Mouse (Mus musculus): Measurements from ENCODE around the gene Tceanc. TPM values are rescaled to one million over a fixed set of nuclear protein-coding genes. Genes with fewer than 3 reads are reported as not detected.

Gene Tceanc
- polyA plus RNA-seq, 1 experiment from 2014 or later, result 12.7 TPM

DNA sequence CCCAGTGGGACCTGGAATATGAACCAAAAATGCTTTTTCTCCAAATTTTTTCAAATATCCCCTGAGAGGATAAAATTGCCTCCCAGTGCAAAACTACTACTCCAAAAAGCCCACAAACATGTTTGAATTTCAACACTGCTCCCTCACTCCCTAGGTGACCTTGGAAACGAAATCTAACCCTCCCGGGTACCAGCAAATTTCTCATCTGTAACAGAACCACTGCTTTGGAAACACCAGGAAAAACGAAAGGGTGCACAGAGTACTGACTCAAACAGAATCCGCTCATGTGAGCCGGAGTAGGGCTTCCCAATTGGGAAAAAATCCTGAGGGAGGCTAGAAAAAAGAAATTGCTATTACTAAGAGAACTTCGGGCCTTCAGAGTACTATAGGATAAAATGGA lies 41.0 kb downstream of the Tceanc start:
- no peaks in the 10 kb centered on the region for H3K4me1 ChIP-seq (ENCODE audit: control insufficient read depth, insufficient read depth, low read length)
- H3K36me3 ChIP-seq (ENCODE audit: control insufficient read depth, insufficient read depth, low read length), result no peaks in the 10 kb centered on the region; the same call in 1 of the 2 replicates
- no peak overlapping the region for H3K27ac ChIP-seq (replicated peaks; ENCODE audit: low read depth, low read length)
- DNase-seq (ENCODE audit: low spot score) (no peak), ATAC-seq (ENCODE audit: insufficient number of reproducible peaks, low FRiP score, low TSS enrichment, low read depth) (no peak)
- WGBS, result 82% methylated on average over 6 of the region's 6 CpGs
- H3K27me3 ChIP-seq (ENCODE audit: control insufficient read depth, insufficient read depth, low read length), result 0 out of 2 replicates have a peak, but pooled peaks cover 2% of the 10 kb centered on the region
- H3K4me3 ChIP-seq (ENCODE audit: low read depth, low read length), result no peak overlapping the region
- no peak overlapping the region for H3K9ac ChIP-seq (ENCODE audit: low read length)
- H3K9me3 ChIP-seq (ENCODE audit: control insufficient read depth, low read length), result no peaks in the 10 kb centered on the region
- peak overlapping the region; percentile 15; the same call in 1 of the 2 replicates for H3K4me2 ChIP-seq (ENCODE audit: low read depth, severe bottlenecking)

GRCm38 (mm10) chrX:166472612-166473011 lies 45.8 kb downstream of the Tceanc start:
- no peaks in the 10 kb centered on the region for H3K9me3 ChIP-seq (ENCODE audit: control insufficient read depth, low read length)
- no peak overlapping the region for H3K4me2 ChIP-seq (ENCODE audit: low read depth, severe bottlenecking)
- ATAC-seq (ENCODE audit: insufficient number of reproducible peaks, low FRiP score, low TSS enrichment, low read depth) (no peak), DNase-seq (ENCODE audit: low spot score) (no peak)
- WGBS, result 83% methylated on average over 6 of the region's 6 CpGs
- 0 out of 2 replicates have a peak, but pooled peaks cover 2% of the 10 kb centered on the region for H3K27me3 ChIP-seq (ENCODE audit: control insufficient read depth, insufficient read depth, low read length)
- H3K9ac ChIP-seq (ENCODE audit: low read length), result no peak overlapping the region
- H3K27ac ChIP-seq (replicated peaks; ENCODE audit: low read depth, low read length), result no peak overlapping the region
- no peaks in the 10 kb centered on the region; the same call in 1 of the 2 replicates for H3K36me3 ChIP-seq (ENCODE audit: control insufficient read depth, insufficient read depth, low read length)
- no peak overlapping the region for H3K4me3 ChIP-seq (ENCODE audit: low read depth, low read length)
- H3K4me1 ChIP-seq (ENCODE audit: control insufficient read depth, insufficient read depth, low read length), result no peaks in the 10 kb centered on the region

DNA sequence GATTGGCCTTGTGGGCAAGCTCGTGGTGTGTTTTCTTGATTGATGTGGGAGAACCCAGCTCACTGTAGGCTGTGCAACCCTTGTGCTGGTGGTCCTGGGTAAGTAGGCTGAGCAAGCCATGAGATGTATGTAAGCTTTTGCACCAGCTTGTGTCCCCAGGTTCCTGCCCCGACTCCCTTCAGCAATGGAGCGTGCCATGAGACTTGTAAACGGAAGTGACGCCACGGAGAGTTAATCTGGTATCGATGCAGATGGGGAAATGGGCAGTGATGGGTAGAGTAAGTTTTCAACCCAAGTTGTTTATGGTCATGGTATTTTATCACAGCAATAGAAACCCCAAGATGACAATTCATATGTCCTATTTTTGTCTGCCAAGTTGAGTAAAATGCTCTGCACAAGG lies 50.0 kb downstream of the Tceanc start:
- 94% methylated on average over 7 of the region's 7 CpGs for WGBS
- Histone ChIP-seq H3K27me3 (ENCODE audit: control insufficient read depth, insufficient read depth, low read length) (no peaks in the 10 kb centered on the region), H3K4me2 (ENCODE audit: low read depth, severe bottlenecking) (no peak overlapping the region), H3K4me1 (ENCODE audit: control insufficient read depth, insufficient read depth, low read length) (no peaks in the 10 kb centered on the region; the same call in 1 of the 2 replicates), H3K9me3 (ENCODE audit: control insufficient read depth, low read length) (no peaks in the 10 kb centered on the region), H3K27ac (replicated peaks; ENCODE audit: low read depth, low read length) (no peak overlapping the region), H3K9ac (ENCODE audit: low read length) (no peak overlapping the region), H3K36me3 (ENCODE audit: control insufficient read depth, insufficient read depth, low read length) (no peaks in the 10 kb centered on the region), H3K4me3 (ENCODE audit: low read depth, low read length) (no peak overlapping the region)
- ATAC-seq (ENCODE audit: insufficient number of reproducible peaks, low FRiP score, low TSS enrichment, low read depth) (no peak), DNase-seq (ENCODE audit: low spot score) (no peak)

GRCm38 (mm10) chrX:166455525-166455924 lies 62.8 kb downstream of the Tceanc start:
- H3K36me3 ChIP-seq (ENCODE audit: control insufficient read depth, insufficient read depth, low read length), result no peaks in the 10 kb centered on the region
- H3K4me2 ChIP-seq (ENCODE audit: low read depth, severe bottlenecking), result no peak overlapping the region
- no peak overlapping the region for H3K4me3 ChIP-seq (ENCODE audit: low read depth, low read length)
- ATAC-seq (ENCODE audit: insufficient number of reproducible peaks, low FRiP score, low TSS enrichment, low read depth) (no peak), DNase-seq (ENCODE audit: low spot score) (no peak)
- no peaks in the 10 kb centered on the region for H3K4me1 ChIP-seq (ENCODE audit: control insufficient read depth, insufficient read depth, low read length)
- no peaks in the 10 kb centered on the region for H3K9me3 ChIP-seq (ENCODE audit: control insufficient read depth, low read length)
- WGBS, result 95% methylated on average over 1 of the region's 1 CpGs
- no peaks in the 10 kb centered on the region for H3K27me3 ChIP-seq (ENCODE audit: control insufficient read depth, insufficient read depth, low read length)
- no peak overlapping the region for H3K9ac ChIP-seq (ENCODE audit: low read length)
- no peak overlapping the region for H3K27ac ChIP-seq (replicated peaks; ENCODE audit: low read depth, low read length)

DNA sequence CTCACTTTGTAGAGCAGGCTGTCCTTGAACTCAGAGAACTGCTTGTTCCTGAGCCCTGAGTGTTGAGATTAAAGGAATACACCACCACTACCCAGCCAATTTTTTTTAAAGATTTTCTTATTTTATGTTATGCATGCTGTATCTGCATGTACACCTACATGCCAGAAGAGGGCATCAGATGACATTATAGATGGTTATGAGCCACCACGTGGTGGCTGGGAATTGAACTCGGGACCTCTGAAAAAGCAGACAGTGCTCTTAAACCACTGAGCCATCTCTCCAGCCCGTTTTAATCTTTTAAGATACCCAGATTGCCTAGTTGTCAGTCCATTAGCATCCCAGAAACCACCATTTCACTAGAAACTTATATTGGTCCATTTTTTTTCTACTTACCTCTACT lies 64.0 kb downstream of the Tceanc start:
- Histone ChIP-seq H3K36me3 (ENCODE audit: control insufficient read depth, insufficient read depth, low read length) (no peaks in the 10 kb centered on the region), H3K4me3 (ENCODE audit: low read depth, low read length) (no peak overlapping the region), H3K9me3 (ENCODE audit: control insufficient read depth, low read length) (no peaks in the 10 kb centered on the region), H3K4me2 (ENCODE audit: low read depth, severe bottlenecking) (no peak overlapping the region), H3K27ac (replicated peaks; ENCODE audit: low read depth, low read length) (no peak overlapping the region), H3K9ac (ENCODE audit: low read length) (no peak overlapping the region), H3K4me1 (ENCODE audit: control insufficient read depth, insufficient read depth, low read length) (no peaks in the 10 kb centered on the region), H3K27me3 (ENCODE audit: control insufficient read depth, insufficient read depth, low read length) (no peaks in the 10 kb centered on the region)
- WGBS, result 72% methylated on average over 3 of the region's 3 CpGs
- no peak for ATAC-seq (ENCODE audit: insufficient number of reproducible peaks, low FRiP score, low TSS enrichment, low read depth)
- no peak for DNase-seq (ENCODE audit: low spot score)

DNA sequence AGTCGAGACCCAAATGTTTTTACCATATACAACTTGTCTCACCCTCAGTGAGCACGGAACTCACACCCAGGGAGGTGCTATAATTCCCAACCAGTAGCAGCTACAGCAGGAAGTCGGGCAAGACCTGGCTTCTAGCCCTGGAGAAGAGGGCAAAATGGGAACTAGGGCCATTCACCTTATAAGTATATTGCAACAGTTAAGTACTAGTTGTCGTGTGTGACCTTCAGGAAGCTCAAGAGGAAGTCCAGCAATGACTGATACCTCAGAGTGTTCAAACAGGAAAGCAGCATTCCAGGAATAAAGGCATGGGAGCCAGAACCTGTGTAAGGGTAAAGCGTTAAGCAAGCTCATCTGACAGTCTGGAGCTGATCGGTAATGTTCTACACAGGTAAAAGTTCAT lies 64.8 kb downstream of the Tceanc start:
- Histone ChIP-seq H3K9ac (ENCODE audit: low read length) (no peak overlapping the region), H3K9me3 (ENCODE audit: control insufficient read depth, low read length) (no peaks in the 10 kb centered on the region), H3K4me3 (ENCODE audit: low read depth, low read length) (no peak overlapping the region), H3K27ac (replicated peaks; ENCODE audit: low read depth, low read length) (no peak overlapping the region), H3K36me3 (ENCODE audit: control insufficient read depth, insufficient read depth, low read length) (no peaks in the 10 kb centered on the region), H3K4me2 (ENCODE audit: low read depth, severe bottlenecking) (no peak overlapping the region), H3K4me1 (ENCODE audit: control insufficient read depth, insufficient read depth, low read length) (no peaks in the 10 kb centered on the region), H3K27me3 (ENCODE audit: control insufficient read depth, insufficient read depth, low read length) (no peaks in the 10 kb centered on the region)
- WGBS, result 84% methylated on average over 6 of the region's 6 CpGs
- no peak for DNase-seq (ENCODE audit: low spot score)
- ATAC-seq (ENCODE audit: insufficient number of reproducible peaks, low FRiP score, low TSS enrichment, low read depth), result no peak

Other genes with a start within 250 kb of the Tceanc start
- 17.1 and 17.3 TPM in 2 replicates for gene Trappc2, start 78.0 kb downstream of the Tceanc start, polyA plus RNA-seq (2014; fragmentation: Nextera tagmentation; extraction: Ambion mirVana)
- gene Ofd1, start 77.9 kb downstream of the Tceanc start, polyA plus RNA-seq (2014; fragmentation: Nextera tagmentation; extraction: Ambion mirVana), result 9.2 and 9.3 TPM in 2 replicates
- 52.6 and 56.8 TPM in 2 replicates for gene Rab9, start 38.7 kb downstream of the Tceanc start, polyA plus RNA-seq (2014; fragmentation: Nextera tagmentation; extraction: Ambion mirVana)
- 5.2 and 6.4 TPM in 2 replicates for gene Egfl6, start 67.2 kb upstream of the Tceanc start, polyA plus RNA-seq (2014; fragmentation: Nextera tagmentation; extraction: Ambion mirVana)

Measured in limb, embryonic 11.5 days (tissue).